Mouse (Mus musculus) ES-E14 (cell line): ENCODE data around the gene Nalcn. TPM values are rescaled to one million over a fixed set of nuclear protein-coding genes. Genes with fewer than 3 reads are reported as not detected.

Experiments
- DNase-seq: peaks from one replicate; pipeline ENCODE4 v3.0.0-alpha.2; 2013; ENCODE audit warnings: low read depth, low spot score
- H3K27ac ChIP-seq: 2 replicates; pipeline ENCODE4 v1.5.1; 2012; ENCODE audit warnings: low read depth, mild to moderate bottlenecking, low read length, moderate library complexity, mixed read lengths; ENCODE audit not compliant: poor library complexity, insufficient read depth, severe bottlenecking
- H3K36me3 ChIP-seq: 2 replicates; pipeline ENCODE4 v1.6.1; 2012; ENCODE audit warnings: mild to moderate bottlenecking, low read length, moderate library complexity, mixed read lengths; ENCODE audit not compliant: control insufficient read depth, poor library complexity, insufficient read depth, severe bottlenecking
- H3K4me1 ChIP-seq, 2 experiments: fragments of 150-350 bp in 1 of 2; sonication (generic) in 1 of 2; 2 replicates each; pipeline ENCODE4 v1.6.1; 2012; ENCODE audit warnings: low read length in 2 of 2, mild to moderate bottlenecking in 1 of 2, mixed read lengths in 1 of 2; ENCODE audit not compliant: control insufficient read depth in 2 of 2, insufficient read depth in 2 of 2, poor library complexity in 1 of 2
- H3K4me3 ChIP-seq, 2 experiments: fragments of 150-350 bp in 1 of 2; sonication (generic) in 1 of 2; 2 replicates each; pipeline ENCODE4 v1.5.1; 2012; ENCODE audit warnings: low read length in 2 of 2, low read depth in 1 of 2, mild to moderate bottlenecking in 1 of 2, mixed read lengths in 1 of 2; ENCODE audit not compliant: insufficient read depth in 1 of 2, poor library complexity in 1 of 2, severe bottlenecking in 1 of 2
- H3K9ac ChIP-seq: 2 replicates; pipeline ENCODE4 v1.6.1; 2012; ENCODE audit warnings: low read depth, mild to moderate bottlenecking, low read length, mixed read lengths; ENCODE audit not compliant: poor library complexity, insufficient read depth, severe bottlenecking
- H3K9me3 ChIP-seq: fragments of 150-350 bp; sonication (generic); 2 replicates; pipeline ENCODE4 v1.6.1; 2012; ENCODE audit warnings: low read depth, mild to moderate bottlenecking, low read length; ENCODE audit not compliant: control insufficient read depth, insufficient read depth
- CHD2 ChIP-seq: IDR thresholded peaks from 2 replicates; pipeline ENCODE4 v1.6.1; 2014; ENCODE audit warnings: mild to moderate bottlenecking, low read depth, low read length, inconsistent platforms
- HCFC1 ChIP-seq: IDR thresholded peaks from 2 replicates; pipeline ENCODE4 v1.6.1; 2012; ENCODE audit warnings: low read length, inconsistent platforms, borderline replicate concordance; ENCODE audit not compliant: insufficient read depth
- MAFK ChIP-seq: IDR thresholded peaks from 2 replicates; pipeline ENCODE4 v1.6.1; 2014; ENCODE audit warnings: mild to moderate bottlenecking, low read depth, low read length, inconsistent platforms; ENCODE audit not compliant: insufficient read depth
- ZC3H11A ChIP-seq: IDR thresholded peaks from 2 replicates; pipeline ENCODE4 v1.6.1; 2012; ENCODE audit warnings: low read depth, mild to moderate bottlenecking, inconsistent platforms, low read length, borderline replicate concordance
- ZNF384 ChIP-seq: IDR thresholded peaks from 2 replicates; pipeline ENCODE4 v1.6.1; 2012; ENCODE audit warnings: low read depth, low read length, inconsistent platforms
- in situ Hi-C, 2 experiments: fragments of 600-800 bp; cut with MboI; formaldehyde crosslinking; loops; one replicate each; pipeline ENCODE4 v1.15.1; 2025; ENCODE audit warnings: low sequenced_read_pairs in 2 of 2, inconsistent platforms in 1 of 2; ENCODE audit not compliant: unreplicated experiment in 2 of 2
- total RNA-seq: library from RNA; depleted of rRNA; stranded (reverse); fragments of 300-350 nt; gene quantifications from 2 replicates; pipeline ENCODE4 v1.2.3, GENCODE M21; 2012

The Nalcn gene
- total RNA-seq, 1 experiment: 0.54 TPM

GRCm38 (mm10) chr14:123376167-123376855 is 250.6 kb downstream of the Nalcn start:
- no peak for TF ChIP-seq CHD2
- no peak for TF ChIP-seq MAFK
- TF ChIP-seq ZC3H11A: no peak
- no peak for TF ChIP-seq ZNF384
- TF ChIP-seq HCFC1: no peak
- DNase-seq: no peak
- in situ Hi-C loops: no loop called here
- Histone ChIP-seq H3K4me3 (no peak overlapping the region), H3K9ac (no peak overlapping the region), H3K9me3 (no peaks in the 10 kb centered on the region), H3K4me1 (no peaks in the 10 kb centered on the region), H3K27ac (no peak overlapping the region), H3K36me3 (no peaks in the 10 kb centered on the region)

- no peaks in the 10 kb centered on the region for H3K4me1 ChIP-seq
- no peak overlapping the region for H3K9ac ChIP-seq
- H3K4me3 ChIP-seq: no peak overlapping the region
- TF ChIP-seq MAFK (no peak), ZC3H11A (peak; percentile 95)
- peak; percentile 28 for DNase-seq
- no peak overlapping the region for H3K27ac ChIP-seq
- no peaks in the 10 kb centered on the region for H3K36me3 ChIP-seq
- in situ Hi-C loops: no loop called here
- H3K9me3 ChIP-seq: no peaks in the 10 kb centered on the region
Measured at GRCm38 (mm10) chr14:123371522-123371921, 255.4 kb downstream of the Nalcn start.

- H3K36me3 ChIP-seq: no peaks in the 10 kb centered on the region
- no peak overlapping the region for H3K27ac ChIP-seq
- in situ Hi-C loops: no loop called here
- DNase-seq: no peak
- H3K4me3 ChIP-seq: no peak overlapping the region
- H3K9ac ChIP-seq: no peak overlapping the region
- H3K4me1 ChIP-seq: no peaks in the 10 kb centered on the region
- H3K9me3 ChIP-seq: no peaks in the 10 kb centered on the region
- TF ChIP-seq MAFK (no peak), ZC3H11A (no peak), HCFC1 (no peak), ZNF384 (no peak), CHD2 (no peak)
Measured at GRCm38 (mm10) chr14:123359691-123360090, 267.3 kb downstream of the Nalcn start.

DNA sequence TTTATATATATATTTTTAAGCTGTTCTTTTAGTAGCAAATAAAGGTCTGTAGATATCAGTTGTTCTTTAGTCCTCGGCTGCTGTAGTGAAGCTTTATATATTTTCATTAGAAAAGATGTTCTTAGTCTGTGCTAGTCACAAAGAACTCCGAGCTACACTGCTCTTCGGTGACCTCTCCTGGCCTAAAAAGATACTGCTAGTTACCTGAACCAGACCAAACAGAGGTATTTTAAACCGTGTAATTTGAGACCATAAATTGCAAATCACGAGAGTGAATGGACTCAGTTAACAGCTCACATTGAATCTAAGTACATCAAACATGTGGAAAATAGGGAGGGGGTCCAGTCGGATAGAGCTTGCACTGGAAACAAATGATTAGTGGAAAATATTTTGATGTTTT is 274.0 kb downstream of the Nalcn start:
- H3K36me3 ChIP-seq: no peaks in the 10 kb centered on the region
- H3K27ac ChIP-seq: no peak overlapping the region
- no peak overlapping the region for H3K4me3 ChIP-seq
- H3K9ac ChIP-seq: no peak overlapping the region
- peak; percentile 37 for DNase-seq
- in situ Hi-C loops: no loop called here
- no peaks in the 10 kb centered on the region for H3K9me3 ChIP-seq
- TF ChIP-seq CHD2 (no peak), ZC3H11A (0 out of 2 replicates have a peak, but pooled peaks have one; percentile 39), ZNF384 (no peak), HCFC1 (no peak), MAFK (no peak)
- H3K4me1 ChIP-seq: no peaks in the 10 kb centered on the region

DNA sequence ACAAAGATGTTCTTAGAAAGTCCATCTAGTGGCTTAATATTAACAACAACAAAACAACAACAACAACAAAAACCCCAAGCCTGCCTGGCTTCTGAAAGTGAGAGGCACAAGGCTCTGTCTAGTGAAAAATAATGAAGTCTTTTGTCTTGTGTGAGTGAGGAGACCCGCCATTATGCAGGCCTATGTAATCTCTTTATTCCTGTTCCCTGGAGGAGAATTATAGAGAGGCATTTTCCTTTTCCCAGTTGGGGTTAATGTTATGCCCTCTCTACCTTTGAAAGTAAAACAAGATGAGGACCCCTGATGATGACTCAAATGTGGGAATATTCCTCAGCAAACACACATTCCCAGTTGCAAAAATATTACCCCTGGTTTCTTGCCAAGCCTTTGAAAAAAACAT is 295.1 kb downstream of the Nalcn start:
- in situ Hi-C loops: no loop called here

More for the DNA sequence above, 295.1 kb downstream of the Nalcn start:
- no peak for DNase-seq
- no peaks in the 10 kb centered on the region for H3K9me3 ChIP-seq
- H3K4me1 ChIP-seq: no peaks in the 10 kb centered on the region
- H3K4me3 ChIP-seq: no peak overlapping the region
- TF ChIP-seq CHD2: no peak
- H3K9ac ChIP-seq: no peak overlapping the region
- no peaks in the 10 kb centered on the region for H3K36me3 ChIP-seq
- H3K27ac ChIP-seq: no peak overlapping the region
